Mouse (Mus musculus) midbrain, embryonic 11.5 days (tissue): ENCODE results near the gene Fbxl13. TPM values are rescaled to one million over a fixed set of nuclear protein-coding genes. Genes with fewer than 3 reads are reported as not detected.

Source experiments
- ATAC-seq: fragments of 200-750 bp; cut with Nextera tagmentation; 2 replicates; pipeline ENCODE4 v1.8.0; 2017; ENCODE audit warnings: moderate TSS enrichment, moderate library complexity; ENCODE audit not compliant: low FRiP score
- DNase-seq: peaks from one replicate; pipeline ENCODE4 v3.0.0; 2015; ENCODE audit warnings: low spot score; ENCODE audit errors: missing footprints
- H3K27ac ChIP-seq: fragments of 300-500 bp; sonication (generic); 2 replicates; pipeline ENCODE4 v1.5.1; 2014; ENCODE audit warnings: low read depth, low read length
- H3K27me3 ChIP-seq: fragments of 300-500 bp; sonication (generic); 2 replicates; pipeline ENCODE4 v1.6.1; 2014; ENCODE audit warnings: mild to moderate bottlenecking, low read length, moderate library complexity, mixed read lengths; ENCODE audit not compliant: control insufficient read depth, insufficient read depth
- H3K36me3 ChIP-seq: fragments of 300-500 bp; sonication (generic); 2 replicates; pipeline ENCODE4 v1.6.1; 2014; ENCODE audit warnings: mild to moderate bottlenecking, low read length, moderate library complexity, mixed read lengths; ENCODE audit not compliant: control insufficient read depth, insufficient read depth
- H3K4me1 ChIP-seq: fragments of 300-500 bp; sonication (generic); 2 replicates; pipeline ENCODE4 v1.6.1; 2014; ENCODE audit warnings: low read length; ENCODE audit not compliant: control insufficient read depth, insufficient read depth
- H3K4me2 ChIP-seq: fragments of 300-500 bp; sonication (generic); 2 replicates; pipeline ENCODE4 v1.6.1; 2014; ENCODE audit warnings: mild to moderate bottlenecking, moderate library complexity
- H3K4me3 ChIP-seq: fragments of 300-500 bp; sonication (generic); 2 replicates; pipeline ENCODE4 v1.5.1; 2014; ENCODE audit warnings: low read depth, low read length
- H3K9ac ChIP-seq: fragments of 300-500 bp; sonication (generic); 2 replicates; pipeline ENCODE4 v1.6.1; 2014; ENCODE audit warnings: low read length
- H3K9me3 ChIP-seq: fragments of 300-500 bp; sonication (generic); 2 replicates; pipeline ENCODE4 v1.6.1; 2016; ENCODE audit warnings: low read length; ENCODE audit not compliant: control insufficient read depth
- WGBS: fragments of 180-500 bp; shearing (Covaris S2); extraction: QIAGEN DNeasy Blood & Tissue Kit; methylation state at CpG from one replicate; pipeline ENCODE4 v1.1.7; 2014; 5-methylcytosine and 5-hydroxymethylcytosine counted together
- polyA plus RNA-seq: library from polyadenylated mRNA; unstranded; fragments of >200 nt; fragmentation: Nextera tagmentation; extraction: Ambion mirVana; gene quantifications from 2 replicates; pipeline ENCODE4 v1.2.1, GENCODE M21; 2014

Gene Fbxl13
- polyA plus RNA-seq, 1 experiment from 2014 or later: 0.08 TPM

DNA sequence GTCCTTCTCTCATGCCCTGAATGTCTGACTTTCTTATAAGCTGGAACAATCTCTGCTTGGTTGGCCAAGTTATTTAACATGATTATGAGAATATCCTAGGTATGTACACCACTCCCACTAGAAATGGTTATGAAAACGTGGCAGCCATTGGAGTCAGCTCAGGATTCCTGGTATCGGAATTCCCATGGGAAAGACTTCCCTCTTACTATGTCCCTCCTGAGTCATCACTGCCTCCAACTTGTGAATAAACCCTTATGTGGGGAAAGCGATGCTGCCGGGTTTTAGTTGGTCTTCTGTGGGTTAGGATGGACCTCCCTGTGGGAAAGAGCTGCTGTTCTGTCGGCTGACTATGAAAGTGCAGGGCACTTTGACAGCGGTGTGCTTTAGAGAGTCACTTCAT lies 163.9 kb downstream of the Fbxl13 start:
- Histone ChIP-seq H3K27me3 (no peaks in the 10 kb centered on the region), H3K36me3 (no peaks in the 10 kb centered on the region), H3K4me3 (no peak overlapping the region), H3K4me1 (peaks cover 11% of the 10 kb centered on the region), H3K4me2 (no peak overlapping the region), H3K9me3 (no peaks in the 10 kb centered on the region), H3K9ac (no peak overlapping the region), H3K27ac (no peak overlapping the region)
- peak; percentile 72 for DNase-seq
- 90% methylated on average over 6 of the region's 6 CpGs for WGBS
- ATAC-seq: no peak

DNA sequence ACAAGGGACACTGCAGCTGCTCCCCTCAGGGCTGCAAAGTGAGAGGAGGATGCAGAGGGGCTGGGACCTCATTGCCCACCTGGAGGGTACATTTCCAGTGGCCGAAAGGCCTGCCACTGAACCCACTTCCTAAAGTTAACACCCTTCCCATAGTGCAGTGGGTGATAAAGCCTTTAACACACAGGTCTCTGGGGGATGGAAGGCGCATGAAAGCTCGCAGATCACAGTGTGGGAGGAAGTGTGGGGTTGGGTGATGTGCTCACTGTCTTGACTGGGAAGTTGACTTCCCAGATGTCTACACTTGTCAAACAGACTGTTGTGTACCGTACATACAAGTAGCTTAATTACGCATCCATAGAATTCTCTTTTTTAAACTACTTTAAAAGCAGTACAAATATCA lies 165.7 kb downstream of the Fbxl13 start:
- Histone ChIP-seq H3K4me1 (peaks cover 11% of the 10 kb centered on the region), H3K27me3 (no peaks in the 10 kb centered on the region), H3K27ac (no peak overlapping the region), H3K4me2 (no peak overlapping the region), H3K9me3 (no peaks in the 10 kb centered on the region), H3K36me3 (no peaks in the 10 kb centered on the region), H3K4me3 (no peak overlapping the region), H3K9ac (no peak overlapping the region)
- peak; percentile 76 for DNase-seq
- ATAC-seq: no peak
- 90% methylated on average over 5 of the region's 5 CpGs for WGBS

GRCm38 (mm10) chr5:21478428-21478827 lies 167.0 kb downstream of the Fbxl13 start:
- DNase-seq: peak; percentile 6

GRCm38 (mm10) chr5:21468100-21468499 lies 177.3 kb downstream of the Fbxl13 start:
- Histone ChIP-seq H3K9me3 (no peaks in the 10 kb centered on the region), H3K27me3 (no peaks in the 10 kb centered on the region), H3K36me3 (no peaks in the 10 kb centered on the region), H3K27ac (no peak overlapping the region), H3K4me1 (peaks cover 5% of the 10 kb centered on the region; the same call in 1 of the 2 replicates), H3K4me2 (no peak overlapping the region), H3K4me3 (no peak overlapping the region), H3K9ac (no peak overlapping the region)
- no peak for ATAC-seq
- DNase-seq: no peak
- 91% methylated on average over 12 of the region's 12 CpGs for WGBS

More at GRCm38 (mm10) chr5:21478428-21478827, 167.0 kb downstream of the Fbxl13 start:
- Histone ChIP-seq H3K4me1 (peaks cover 11% of the 10 kb centered on the region), H3K9me3 (no peaks in the 10 kb centered on the region), H3K27me3 (no peaks in the 10 kb centered on the region), H3K4me2 (no peak overlapping the region), H3K27ac (no peak overlapping the region), H3K9ac (no peak overlapping the region), H3K36me3 (no peaks in the 10 kb centered on the region), H3K4me3 (no peak overlapping the region)
- no peak for ATAC-seq
- 94% methylated on average over 5 of the region's 5 CpGs for WGBS

DNA sequence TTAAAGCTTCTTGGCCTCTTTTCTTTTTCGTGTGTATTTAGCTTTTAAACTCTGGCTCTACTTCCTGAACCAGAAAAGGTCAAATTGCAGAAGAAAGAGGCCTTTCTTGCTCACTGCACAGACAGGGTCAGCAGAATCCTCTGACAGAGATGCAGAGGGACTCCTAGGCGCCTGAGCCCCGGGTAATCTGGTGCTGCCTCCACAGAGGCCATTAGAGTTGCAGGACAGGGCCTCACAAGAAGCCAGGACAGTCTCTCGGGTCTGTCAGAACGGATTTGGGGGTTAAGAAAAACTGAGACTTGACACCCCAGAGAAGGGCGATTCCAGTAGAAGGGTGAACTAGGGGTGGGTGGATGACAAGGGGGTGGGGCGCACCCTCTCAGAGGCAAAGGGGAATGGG lies 178.0 kb downstream of the Fbxl13 start:
- no peak for DNase-seq
- Histone ChIP-seq H3K9ac (no peak overlapping the region), H3K36me3 (no peaks in the 10 kb centered on the region), H3K4me2 (no peak overlapping the region), H3K27ac (no peak overlapping the region), H3K4me1 (peaks cover 5% of the 10 kb centered on the region; the same call in 1 of the 2 replicates), H3K27me3 (no peaks in the 10 kb centered on the region), H3K9me3 (no peaks in the 10 kb centered on the region), H3K4me3 (no peak overlapping the region)
- no peak for ATAC-seq
- WGBS: 51% methylated on average over 7 of the region's 7 CpGs

- no peaks in the 10 kb centered on the region for H3K9me3 ChIP-seq
- H3K4me1 ChIP-seq: no peaks in the 10 kb centered on the region
- ATAC-seq (no peak), DNase-seq (no peak)
- H3K4me2 ChIP-seq: no peak overlapping the region
- no peak overlapping the region for H3K4me3 ChIP-seq
- no peak overlapping the region for H3K27ac ChIP-seq
- H3K27me3 ChIP-seq: no peaks in the 10 kb centered on the region
- H3K36me3 ChIP-seq: no peaks in the 10 kb centered on the region; the same call in 1 of the 2 replicates
- no peak overlapping the region for H3K9ac ChIP-seq
- 83% methylated on average over 8 of the region's 8 CpGs for WGBS
Observed at GRCm38 (mm10) chr5:21440833-21441530, 204.5 kb downstream of the Fbxl13 start.

- WGBS: 94% methylated on average over 7 of the region's 7 CpGs
- Histone ChIP-seq H3K4me1 (no peaks in the 10 kb centered on the region), H3K9me3 (no peaks in the 10 kb centered on the region)
Observed at GRCm38 (mm10) chr5:21439446-21440110, 205.9 kb downstream of the Fbxl13 start.

DNA sequence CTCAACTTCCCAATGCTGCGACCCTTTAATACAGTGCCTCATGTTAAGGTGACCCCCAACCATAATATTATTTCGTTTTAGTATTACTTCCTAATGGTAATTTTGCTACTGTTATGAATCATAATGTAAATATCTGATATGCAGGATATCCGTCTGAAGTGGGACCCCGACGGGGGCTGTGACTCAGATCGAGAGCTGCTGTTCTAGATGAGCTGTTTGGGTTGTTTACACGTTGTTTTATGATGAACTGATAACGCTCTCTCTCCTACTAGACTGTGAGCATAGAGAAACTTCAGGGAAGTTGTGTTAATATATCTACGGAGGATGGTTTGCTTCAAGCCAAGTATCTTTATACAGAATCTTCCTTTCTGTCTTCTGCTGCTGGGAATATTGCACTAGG lies 207.0 kb downstream of the Fbxl13 start:
- ATAC-seq (no peak), DNase-seq (no peak)
- no peak overlapping the region for H3K4me3 ChIP-seq
- H3K27me3 ChIP-seq: no peaks in the 10 kb centered on the region
- H3K9me3 ChIP-seq: no peaks in the 10 kb centered on the region
- H3K4me2 ChIP-seq: no peak overlapping the region
- 92% methylated on average over 9 of the region's 9 CpGs for WGBS
- no peaks in the 10 kb centered on the region; the same call in 1 of the 2 replicates for H3K36me3 ChIP-seq
- no peaks in the 10 kb centered on the region for H3K4me1 ChIP-seq
- H3K9ac ChIP-seq: no peak overlapping the region
- H3K27ac ChIP-seq: no peak overlapping the region

More at GRCm38 (mm10) chr5:21439446-21440110, 205.9 kb downstream of the Fbxl13 start:
- Histone ChIP-seq H3K4me3 (no peak overlapping the region), H3K36me3 (no peaks in the 10 kb centered on the region; the same call in 1 of the 2 replicates), H3K27ac (no peak overlapping the region), H3K27me3 (no peaks in the 10 kb centered on the region), H3K9ac (no peak overlapping the region), H3K4me2 (no peak overlapping the region)
- DNase-seq (no peak), ATAC-seq (no peak)

GRCm38 (mm10) chr5:21436471-21436975 lies 208.9 kb downstream of the Fbxl13 start:
- Histone ChIP-seq H3K9me3 (no peaks in the 10 kb centered on the region), H3K4me2 (no peak overlapping the region), H3K4me1 (no peaks in the 10 kb centered on the region), H3K36me3 (no peaks in the 10 kb centered on the region), H3K4me3 (no peak overlapping the region), H3K27me3 (no peaks in the 10 kb centered on the region), H3K9ac (no peak overlapping the region), H3K27ac (no peak overlapping the region)
- ATAC-seq: peak; percentile 82
- WGBS: 43% methylated on average over 8 of the region's 8 CpGs
- peak; percentile 90 for DNase-seq
